Mouse (Mus musculus) T-helper 2 cell (primary cell): ENCODE measurements around the gene E2f8.

Experiments used
- in situ Hi-C: fragments of 300-600 bp; cut with MboI, MseI; formaldehyde crosslinking; loops from one replicate; pipeline ENCODE4 v1.15.1; 2025; ENCODE audit warnings: high pct_unique_total_duplicates

Gene E2f8

GRCm38 (mm10) chr7:48859362-48859761 lies 22.0 kb downstream of the E2f8 start:
- in situ Hi-C loops, result loop anchor here (25.0 kb wide), 1 partner anchor 928 kb away; the partner anchor contains the start of gene Prmt3

- in situ Hi-C loops, result loop anchor here (25.0 kb wide), 1 partner anchor 929 kb away; the partner anchor contains the start of gene Prmt3
Observed at GRCm38 (mm10) chr7:48858257-48858656, 23.1 kb downstream of the E2f8 start.

- in situ Hi-C loops, result loop anchor here (25.0 kb wide), 1 partner anchor 932 kb away; the partner anchor contains the start of gene Prmt3
Observed at GRCm38 (mm10) chr7:48855461-48855860, 25.9 kb downstream of the E2f8 start.

GRCm38 (mm10) chr7:48853496-48853895 lies 27.9 kb downstream of the E2f8 start:
- in situ Hi-C loops, result loop anchor here (25.0 kb wide), 1 partner anchor 934 kb away; the partner anchor contains the start of gene Prmt3

GRCm38 (mm10) chr7:48851529-48852104 lies 29.8 kb downstream of the E2f8 start:
- in situ Hi-C loops, result loop anchor here (25.0 kb wide), 1 partner anchor 936 kb away; the partner anchor contains the start of gene Prmt3

GRCm38 (mm10) chr7:48847820-48848650 lies 33.4 kb downstream of the E2f8 start, which contains the start of gene Csrp3:
Gene Csrp3, minus strand, starts transcription at chr7:48848033.
- in situ Hi-C loops, result no loop called here

- in situ Hi-C loops, result no loop called here
Observed at GRCm38 (mm10) chr7:48846755-48847154, 34.6 kb downstream of the E2f8 start.

GRCm38 (mm10) chr7:48845213-48845973 lies 36.0 kb downstream of the E2f8 start:
- in situ Hi-C loops, result no loop called here

- in situ Hi-C loops, result no loop called here
Observed at GRCm38 (mm10) chr7:48843541-48843940, 37.9 kb downstream of the E2f8 start.

- in situ Hi-C loops, result no loop called here
Observed at GRCm38 (mm10) chr7:48842353-48842752, 39.0 kb downstream of the E2f8 start.

- in situ Hi-C loops, result no loop called here
Observed at GRCm38 (mm10) chr7:48841538-48841937, 39.9 kb downstream of the E2f8 start.

GRCm38 (mm10) chr7:48840545-48840944 lies 40.9 kb downstream of the E2f8 start:
- in situ Hi-C loops, result no loop called here

- in situ Hi-C loops, result no loop called here
Observed at GRCm38 (mm10) chr7:48838434-48838833, 43.0 kb downstream of the E2f8 start.

- in situ Hi-C loops, result no loop called here
Observed at GRCm38 (mm10) chr7:48836949-48837348, 44.4 kb downstream of the E2f8 start.

GRCm38 (mm10) chr7:48834989-48835626 lies 46.3 kb downstream of the E2f8 start:
- in situ Hi-C loops, result no loop called here

- in situ Hi-C loops, result no loop called here
Observed at GRCm38 (mm10) chr7:48834371-48834970, 46.9 kb downstream of the E2f8 start.

- in situ Hi-C loops, result no loop called here
Observed at GRCm38 (mm10) chr7:48832735-48833134, 48.7 kb downstream of the E2f8 start.

- in situ Hi-C loops, result no loop called here
Observed at GRCm38 (mm10) chr7:48830395-48830794, 51.0 kb downstream of the E2f8 start.

GRCm38 (mm10) chr7:48829177-48829910 lies 52.1 kb downstream of the E2f8 start:
- in situ Hi-C loops, result no loop called here

GRCm38 (mm10) chr7:48825170-48825569 lies 56.2 kb downstream of the E2f8 start:
- in situ Hi-C loops, result no loop called here
